ENCODE assay signal across 8 mouse cellular contexts in genomic region chr12:69891721-69892120, GRCm38 (mm10). TPM values are rescaled to one million over a fixed set of nuclear protein-coding genes. Genes with fewer than 3 reads are reported as not detected.
DNase-seq lines count a peak whose midpoint lies in the region; ATAC-seq and TF ChIP-seq lines count a peak whose summit lies in the region.
"Had no signal": no experiment of that assay in that cellular context is flagged by ENCODE, and none has a peak within 500 bp of the region (broad histone marks: within the 10 kb centered on the region; RNA-seq: fewer than 3 reads in every experiment).

No protein-coding gene starts in this region.

- TF ChIP-seq POLR2A in embryonic fibroblast, embryonic 13.5 days (IDR thresholded peaks at IDR 0.05; ENCODE audit: low read depth, low read length): no peak
- TF ChIP-seq POLR2A in small intestine, adult 2 months (IDR thresholded peaks at IDR 0.05; ENCODE audit: low read depth, low read length): no peak

- TF ChIP-seq CTCF in embryonic fibroblast, embryonic 13.5 days (IDR thresholded peaks at IDR 0.05; ENCODE audit: borderline replicate concordance, insufficient read depth, low read length): no peak
- no peak for TF ChIP-seq CTCF in small intestine, adult 2 months (IDR thresholded peaks at IDR 0.05; ENCODE audit: extremely low read depth, insufficient read length, insufficient replicate concordance, low read depth, low read length)

- DNase-seq in lung, postnatal 36 days: no peak
- DNase-seq in limb, embryonic 11.5 days (ENCODE audit: low spot score): no peak
- no peak for DNase-seq in ovary, postnatal 36 days (ENCODE audit: low spot score)
- DNase-seq: left cerebral cortex, postnatal 4 days had no signal

- H3K27me3 ChIP-seq in lung, embryonic 16.5 days (ENCODE audit: control insufficient read depth, insufficient read depth, low read depth, low read length): no peaks in the 10 kb centered on the region
- H3K27me3 ChIP-seq in limb, embryonic 11.5 days (ENCODE audit: control insufficient read depth, insufficient read depth, low read length): no peaks in the 10 kb centered on the region
- H3K27me3 ChIP-seq in small intestine, adult 2 months (ENCODE audit: control insufficient read depth, insufficient read depth, low read length): no peaks in the 10 kb centered on the region

- peaks cover 29% of the 10 kb centered on the region for H3K4me1 ChIP-seq in lung, embryonic 16.5 days (replicated peaks; ENCODE audit: control insufficient read depth, insufficient read depth, low read length)
- peaks cover 19% of the 10 kb centered on the region for H3K4me1 ChIP-seq in embryonic fibroblast, embryonic 13.5 days (ENCODE audit: control insufficient read depth, insufficient read depth, low read length)
- H3K4me1 ChIP-seq in limb, embryonic 11.5 days (ENCODE audit: control insufficient read depth, insufficient read depth, low read length): 0 out of 2 replicates have a peak, but pooled peaks cover 5% of the 10 kb centered on the region
- peaks cover 4% of the 10 kb centered on the region; the same call in 1 of the 2 replicates for H3K4me1 ChIP-seq in small intestine, adult 2 months (ENCODE audit: control insufficient read depth, insufficient read depth, insufficient read length, low read length)

- H3K4me2 ChIP-seq in lung, embryonic 16.5 days (ENCODE audit: low read depth, low read length): peak overlapping the region; percentile 66
- peak overlapping the region; percentile 69 for H3K4me2 ChIP-seq in limb, embryonic 11.5 days (ENCODE audit: low read depth, severe bottlenecking)

- no peaks in the 10 kb centered on the region for H3K9me3 ChIP-seq in lung, embryonic 16.5 days (ENCODE audit: control insufficient read depth, low read length)
- H3K9me3 ChIP-seq in limb, embryonic 11.5 days (ENCODE audit: control insufficient read depth, low read length): no peaks in the 10 kb centered on the region

- H3K36me3 ChIP-seq in lung, embryonic 16.5 days (ENCODE audit: control insufficient read depth, insufficient read depth, low read length): no peaks in the 10 kb centered on the region
- H3K36me3 ChIP-seq in limb, embryonic 11.5 days (ENCODE audit: control insufficient read depth, insufficient read depth, low read length): no peaks in the 10 kb centered on the region
- H3K36me3 ChIP-seq in small intestine, adult 2 months (ENCODE audit: control insufficient read depth, insufficient read depth, low read length): no peaks in the 10 kb centered on the region

- 25% methylated on average over 3 of the region's 3 CpGs for WGBS in lung, embryonic 16.5 days
- WGBS in limb, embryonic 11.5 days: 48% methylated on average over 3 of the region's 3 CpGs
- WGBS in small intestine, adult 2 months: 32% methylated on average over 3 of the region's 3 CpGs

- H3K4me3 ChIP-seq in lung, embryonic 16.5 days (ENCODE audit: low read length): peak overlapping the region; percentile 95
- peak overlapping the region; percentile 99 for H3K4me3 ChIP-seq in embryonic fibroblast, embryonic 13.5 days (ENCODE audit: insufficient read depth, low read length)
- peak overlapping the region; percentile 64 for H3K4me3 ChIP-seq in limb, embryonic 11.5 days (ENCODE audit: low read depth, low read length)
- peak overlapping the region; percentile 78 for H3K4me3 ChIP-seq in small intestine, adult 2 months (ENCODE audit: low read depth, low read length)

- no peak for ATAC-seq in lung, embryonic 16.5 days (ENCODE audit: low read depth)
- no peak for ATAC-seq in limb, embryonic 11.5 days (ENCODE audit: insufficient number of reproducible peaks, low FRiP score, low TSS enrichment, low read depth)
- no peak for ATAC-seq in frontal cortex, adult (ENCODE audit: low TSS enrichment)

- H3K9ac ChIP-seq in lung, embryonic 16.5 days (ENCODE audit: low read length): peak overlapping the region; percentile 97
- peak overlapping the region; percentile 89 for H3K9ac ChIP-seq in limb, embryonic 11.5 days (ENCODE audit: low read length)

- H3K27ac ChIP-seq in lung, embryonic 16.5 days (ENCODE audit: low read length): peak overlapping the region; percentile 95; the same call in 1 of the 2 replicates
- peak overlapping the region; percentile 91 for H3K27ac ChIP-seq in embryonic fibroblast, embryonic 13.5 days (ENCODE audit: insufficient read depth, low read length)
- no peak overlapping the region for H3K27ac ChIP-seq in limb, embryonic 11.5 days (replicated peaks; ENCODE audit: low read depth, low read length)
- H3K27ac ChIP-seq in small intestine, adult 2 months (ENCODE audit: insufficient read depth, low read depth, low read length): no peak overlapping the region

RNA-seq across cellular contexts. Expression of gene Atl1, which starts 0.7 kb away (rescaled TPM):
- 3.9 and 5.4 TPM in 2 replicates for polyA plus RNA-seq in lung, embryonic 16.5 days (2015; fragmentation: Nextera tagmentation; extraction: Ambion mirVana)
- polyA plus RNA-seq in embryonic fibroblast, embryonic 13.5 days (2011; ENCODE audit: insufficient read length, low read depth, missing spikeins): 10.4 and 11.5 TPM in 2 replicates
- polyA plus RNA-seq in limb, embryonic 11.5 days (2014; fragmentation: Nextera tagmentation; extraction: Ambion mirVana): 2.9 and 3.8 TPM in 2 replicates
- 0.37 and 0.41 TPM in 2 replicates for polyA plus RNA-seq in small intestine, adult 2 months (2012; rRNA removed)

RNA-seq across cellular contexts. Expression of gene Map4k5, which starts 1.3 kb away (rescaled TPM):
- polyA plus RNA-seq in lung, embryonic 16.5 days (2015; fragmentation: Nextera tagmentation; extraction: Ambion mirVana): 30.8 and 31.0 TPM in 2 replicates
- 74.9 and 92.9 TPM in 2 replicates for polyA plus RNA-seq in embryonic fibroblast, embryonic 13.5 days (2011; ENCODE audit: insufficient read length, low read depth, missing spikeins)
- 42.7 and 43.0 TPM in 2 replicates for polyA plus RNA-seq in limb, embryonic 11.5 days (2014; fragmentation: Nextera tagmentation; extraction: Ambion mirVana)
- 4.6 and 5.1 TPM in 2 replicates for polyA plus RNA-seq in small intestine, adult 2 months (2012; rRNA removed)

Comparison
In these comparisons a context has a peak if more than half of its experiments do, and no peak if none do; other contexts are left out.
1. H3K27ac ChIP-seq: peak in lung, embryonic 16.5 days (single experiment) and embryonic fibroblast, embryonic 13.5 days (single experiment); none in limb, embryonic 11.5 days (single experiment) and small intestine, adult 2 months (single experiment).
2. Peak in every context shown above with its lines, with median percentiles within 50 percentile points of each other: H3K4me3 ChIP-seq.